Mouse (Mus musculus): ENCODE measurements around the gene Kif14. TPM values are rescaled to one million over a fixed set of nuclear protein-coding genes. Genes with fewer than 3 reads are reported as not detected.

The Kif14 gene
- total and polyA plus RNA-seq, 3 experiments: 6.5 to 15.8 TPM; not detected in 1

GRCm38 (mm10) chr1:136567641-136568040, 101.5 kb downstream of the Kif14 start:
- H3K79me2 ChIP-seq (ENCODE audit: control insufficient read depth, insufficient read depth, low read length, poor library complexity): no peaks in the 10 kb centered on the region
- no peaks in the 10 kb centered on the region for H3K4me1 ChIP-seq (ENCODE audit: control insufficient read depth in 1 of 2, insufficient read depth in 2 of 2, low read length in 2 of 2)
- TF ChIP-seq MXI1 (IDR thresholded peaks at IDR 0.05; ENCODE audit: low read depth, low read length) (no peak), SMC3 (IDR thresholded peaks at IDR 0.05; ENCODE audit: low read depth, low read length) (no peak), RCOR1 (IDR thresholded peaks at IDR 0.05; ENCODE audit: low read depth, low read length) (no peak), POLR2AphosphoS5 (IDR thresholded peaks at IDR 0.05; ENCODE audit: borderline replicate concordance, low read depth, low read length) (no peak), USF2 (IDR thresholded peaks at IDR 0.05; ENCODE audit: borderline replicate concordance in 1 of 2, insufficient read depth in 1 of 2, low read depth in 1 of 2, low read length in 2 of 2) (no peak), UBTF (IDR thresholded peaks at IDR 0.05; ENCODE audit: borderline replicate concordance, insufficient read depth, low read depth, low read length) (no peak), ZKSCAN1 (IDR thresholded peaks at IDR 0.05; ENCODE audit: low read depth, low read length) (no peak), TAL1 (IDR thresholded peaks at IDR 0.05; ENCODE audit: low read length) (no peak), USF1 (IDR thresholded peaks at IDR 0.05; ENCODE audit: low read depth, low read length) (no peak), ELF1 (IDR thresholded peaks at IDR 0.05; ENCODE audit: low read depth, low read length) (no peak), CTCF (IDR thresholded peaks at IDR 0.05 in 2 of 3, conservative IDR thresholded peaks at IDR 0.05 in 1 of 3; ENCODE audit: control insufficient read depth in 1 of 3, insufficient read depth in 1 of 3, low read depth in 2 of 3, low read length in 3 of 3, poor library complexity in 1 of 3, severe bottlenecking in 1 of 3) (no peak), RAD21 (IDR thresholded peaks at IDR 0.05; ENCODE audit: low read depth, low read length) (no peak), SIN3A (IDR thresholded peaks at IDR 0.05; ENCODE audit: low read length) (no peak), MAX (IDR thresholded peaks at IDR 0.05; ENCODE audit: low read length) (no peak), POLR2AphosphoS2 (IDR thresholded peaks at IDR 0.05; ENCODE audit: low read length) (no peak), NELFE (IDR thresholded peaks at IDR 0.05; ENCODE audit: low read depth, low read length) (no peak), ZNF384 (IDR thresholded peaks at IDR 0.05; ENCODE audit: low read depth, low read length) (no peak), GABPA (IDR thresholded peaks at IDR 0.05; ENCODE audit: low read depth, low read length) (no peak)
- no peak overlapping the region for H3K27ac ChIP-seq (ENCODE audit: control insufficient read depth, low read depth, low read length)
- no peaks in the 10 kb centered on the region for H3K36me3 ChIP-seq (ENCODE audit: control insufficient read depth in 1 of 2, insufficient read depth in 2 of 2, low read length in 2 of 2)
- DNase-seq (ENCODE audit: low read depth, low spot score): no peak
- H3K27me3 ChIP-seq (ENCODE audit: control insufficient read depth in 1 of 2, insufficient read depth in 2 of 2, low read length in 2 of 2): no peaks in the 10 kb centered on the region; a peak in 1 of 4 replicates
- no peak overlapping the region for H3K4me3 ChIP-seq (ENCODE audit: control insufficient read depth in 1 of 2, insufficient read depth in 1 of 2, low read depth in 2 of 2, low read length in 2 of 2)
- no peaks in the 10 kb centered on the region for H3K9me3 ChIP-seq (replicated peaks; ENCODE audit: insufficient read depth, low read length)
- H3K9ac ChIP-seq (ENCODE audit: control insufficient read depth, low read depth, low read length, poor library complexity, severe bottlenecking): no peak overlapping the region

GRCm38 (mm10) chr1:136568738-136569194, 102.6 kb downstream of the Kif14 start:
- no peak overlapping the region for H3K27ac ChIP-seq (ENCODE audit: control insufficient read depth, low read depth, low read length)
- TF ChIP-seq MYC (IDR thresholded peaks at IDR 0.05; ENCODE audit: low read depth, low read length): no peak
- H3K9ac ChIP-seq (ENCODE audit: control insufficient read depth, low read depth, low read length, poor library complexity, severe bottlenecking): no peak overlapping the region
- DNase-seq (ENCODE audit: low read depth, low spot score): no peak
- no peak overlapping the region for H3K4me3 ChIP-seq (ENCODE audit: control insufficient read depth in 1 of 2, insufficient read depth in 1 of 2, low read depth in 2 of 2, low read length in 2 of 2)
- H3K4me1 ChIP-seq (ENCODE audit: control insufficient read depth in 1 of 2, insufficient read depth in 2 of 2, low read length in 2 of 2): no peaks in the 10 kb centered on the region; a peak in 1 of 4 replicates
- no peaks in the 10 kb centered on the region; a peak in 1 of 4 replicates for H3K27me3 ChIP-seq (ENCODE audit: control insufficient read depth in 1 of 2, insufficient read depth in 2 of 2, low read length in 2 of 2)
- no peaks in the 10 kb centered on the region for H3K9me3 ChIP-seq (replicated peaks; ENCODE audit: insufficient read depth, low read length)
- no peaks in the 10 kb centered on the region for H3K79me2 ChIP-seq (ENCODE audit: control insufficient read depth, insufficient read depth, low read length, poor library complexity)
- H3K36me3 ChIP-seq (ENCODE audit: control insufficient read depth in 1 of 2, insufficient read depth in 2 of 2, low read length in 2 of 2): no peaks in the 10 kb centered on the region
